Mouse (Mus musculus) gastrocnemius, adult 2 months (tissue): ENCODE results near the gene Nr2c2ap. TPM values are rescaled to one million over a fixed set of nuclear protein-coding genes. Genes with fewer than 3 reads are reported as not detected.
A peak's percentile ranks its signal among the peaks of the same experiment; 100 is the strongest.

Experiments
- DNase-seq: peaks from one replicate; pipeline ENCODE4 v3.0.0; 2022
- H3K27ac ChIP-seq: fragments of 200-600 bp; 2 replicates; pipeline ENCODE4 v1.8.1; 2022; ENCODE audit warnings: mild to moderate bottlenecking
- H3K4me3 ChIP-seq: fragments of 200-600 bp; 2 replicates; pipeline ENCODE4 v1.8.1; 2022; ENCODE audit warnings: mild to moderate bottlenecking, moderate library complexity
- CTCF ChIP-seq: fragments of 200-600 bp; IDR thresholded peaks from 2 replicates; pipeline ENCODE4 v1.8.1; 2022; ENCODE audit warnings: antibody characterized with exemption, mild to moderate bottlenecking, moderate library complexity
- intact Hi-C: fragments of 180-260 bp; cut with DNase I; formaldehyde crosslinking; loops from one replicate; pipeline ENCODE4 v1.15.1; 2025
- total RNA-seq, 2 experiments: library from RNA; stranded (reverse); gene quantifications; 2 replicates each; pipeline ENCODE4 v1.2.3; 2021

The Nr2c2ap gene
- total RNA-seq, 2 experiments from 2014 or later, result 4.3 to 6.5 TPM

- Histone ChIP-seq H3K27ac (peak overlapping the region; percentile 78), H3K4me3 (no peak overlapping the region)
- TF ChIP-seq CTCF, result no peak
- DNase-seq, result peak; percentile 60
- intact Hi-C loops, result no loop called here
Measured at GRCm38 (mm10) chr8:70129309-70129952, 1.7 kb upstream of the Nr2c2ap start.

- intact Hi-C loops, result no loop called here
- no peak for DNase-seq
- Histone ChIP-seq H3K4me3 (no peak overlapping the region), H3K27ac (peak overlapping the region; percentile 78)
- no peak for TF ChIP-seq CTCF
Measured at GRCm38 (mm10) chr8:70130066-70130465, 1.1 kb upstream of the Nr2c2ap start.

DNA sequence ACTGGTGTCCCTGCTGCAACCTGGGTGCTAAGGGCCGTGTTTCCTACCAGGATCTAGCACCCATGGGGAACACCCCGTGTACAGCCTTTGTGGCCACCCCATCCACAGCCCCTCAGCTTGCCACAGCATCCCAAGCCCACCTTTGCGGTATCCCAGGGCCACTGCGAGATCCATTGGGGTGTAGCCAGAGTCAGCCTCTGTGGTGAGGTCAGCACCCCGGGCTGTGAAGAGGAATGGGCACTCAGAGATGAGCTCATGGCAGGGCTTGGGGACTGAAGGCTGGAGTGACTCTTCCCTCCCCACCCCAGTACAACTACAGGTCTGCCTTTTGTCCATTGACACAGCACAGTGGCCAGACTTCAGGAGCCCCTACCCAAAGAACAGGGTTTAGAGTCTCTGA lies 3.0 kb downstream of the Nr2c2ap start:
- intact Hi-C loops, result no loop called here

GRCm38 (mm10) chr8:70134931-70135330 lies 3.8 kb downstream of the Nr2c2ap start:
- no peak overlapping the region for H3K27ac ChIP-seq
- DNase-seq, result no peak
- intact Hi-C loops, result no loop called here
- no peak for TF ChIP-seq CTCF
- no peak overlapping the region for H3K4me3 ChIP-seq

More for the DNA sequence above, 3.0 kb downstream of the Nr2c2ap start:
- no peak overlapping the region for H3K27ac ChIP-seq
- no peak for TF ChIP-seq CTCF
- no peak overlapping the region for H3K4me3 ChIP-seq
- DNase-seq, result no peak

DNA sequence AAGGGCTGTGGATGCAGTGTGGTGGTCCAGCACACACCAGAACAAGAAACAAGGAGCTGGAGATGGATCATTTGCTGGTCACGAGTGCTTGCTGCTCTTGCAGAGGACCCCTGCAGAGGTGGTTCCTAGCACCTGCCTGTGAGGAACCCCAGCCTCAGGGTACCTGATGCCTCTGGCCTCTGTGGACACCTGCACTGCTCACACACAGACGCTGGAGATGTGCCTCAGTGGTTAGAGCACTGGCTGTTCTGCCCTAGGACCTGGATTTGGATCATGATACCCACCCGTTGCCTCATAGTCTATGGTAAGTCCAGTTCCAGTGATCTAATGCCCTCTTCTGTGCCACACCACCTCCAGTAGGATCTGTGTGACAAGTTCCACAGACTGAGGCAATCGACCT lies 5.5 kb downstream of the Nr2c2ap start:
- TF ChIP-seq CTCF, result no peak
- intact Hi-C loops, result no loop called here

GRCm38 (mm10) chr8:70137890-70138289 lies 6.8 kb downstream of the Nr2c2ap start:
- no peak for TF ChIP-seq CTCF
- intact Hi-C loops, result loop anchor here (2.0 kb wide), 1 partner anchor 35 kb away; the partner anchor contains the start of gene Tmem161a
- Histone ChIP-seq H3K4me3 (peak overlapping the region; percentile 94), H3K27ac (peak overlapping the region; percentile 94)
- DNase-seq, result no peak

More for the DNA sequence above, 5.5 kb downstream of the Nr2c2ap start:
- Histone ChIP-seq H3K4me3 (no peak overlapping the region), H3K27ac (no peak overlapping the region)
- DNase-seq, result no peak

- peak within 1 kb of the TSS; percentile 94 for H3K4me3 ChIP-seq
- no peak for TF ChIP-seq CTCF
- intact Hi-C loops, result loop anchor here (2.0 kb wide), 1 partner anchor 34 kb away; the partner anchor contains the start of gene Tmem161a
- peak within 1 kb of the TSS; percentile 94 for H3K27ac ChIP-seq
- peak; percentile 100 for DNase-seq
Measured at GRCm38 (mm10) chr8:70139026-70139857, 8.1 kb downstream of the Nr2c2ap start, which contains the start of the genes Rfxank, Borcs8 and Mef2b. Gene Rfxank, minus strand, starts transcription at chr8:70139154. Gene Borcs8, plus strand, starts transcription at chr8:70139499. Gene Mef2b, plus strand, starts transcription at chr8:70139711.

GRCm38 (mm10) chr8:70139981-70140380 lies 8.8 kb downstream of the Nr2c2ap start:
- no peak for DNase-seq
- H3K4me3 ChIP-seq, result peak overlapping the region; percentile 94
- H3K27ac ChIP-seq, result peak overlapping the region; percentile 94
- TF ChIP-seq CTCF, result no peak
- intact Hi-C loops, result loop anchor here (2.0 kb wide), 1 partner anchor 33 kb away; the partner anchor contains the start of gene Tmem161a

DNA sequence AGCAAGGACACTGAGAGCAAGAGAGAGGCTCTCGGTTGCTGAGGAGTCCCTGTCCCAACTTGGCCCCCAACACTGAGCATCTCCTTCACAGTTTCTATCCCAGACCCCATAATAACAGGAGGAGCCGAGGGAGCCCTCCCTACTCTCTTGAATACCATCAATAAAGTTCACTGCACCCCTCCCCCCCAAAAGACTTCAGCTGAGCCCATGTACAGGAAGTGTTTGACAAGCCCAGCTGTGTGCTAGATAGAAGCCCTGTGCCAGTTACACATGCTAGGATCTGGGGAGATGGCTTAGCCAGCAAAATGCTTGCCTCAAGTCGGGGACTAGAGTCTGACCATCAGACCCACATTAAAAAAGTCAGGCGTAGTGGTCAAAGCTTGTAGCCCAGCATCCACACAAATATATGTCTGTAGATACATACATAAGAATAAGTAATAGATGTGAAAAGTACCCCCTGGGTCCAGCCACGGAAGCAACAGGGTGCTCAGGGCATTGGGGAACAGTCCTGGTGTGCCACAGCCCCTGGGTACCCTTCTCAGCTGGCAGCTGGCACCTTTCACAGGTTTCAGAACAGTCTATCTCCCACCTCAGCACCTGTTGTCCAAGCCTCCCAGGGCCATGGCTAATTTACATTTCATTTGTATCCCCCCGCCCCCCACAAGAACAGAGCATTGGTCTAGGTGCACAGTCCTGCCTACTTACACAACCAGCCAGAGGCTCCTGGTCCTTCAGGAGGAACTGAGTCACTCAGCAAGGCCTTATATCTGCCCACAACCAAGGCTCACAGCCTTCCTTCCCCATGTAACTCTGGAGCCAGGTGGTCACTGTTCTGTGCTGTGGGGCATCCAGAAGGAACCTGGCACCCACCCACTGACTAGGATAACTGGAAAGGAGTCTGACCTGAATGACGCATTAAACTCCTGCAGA lies 16.8 kb downstream of the Nr2c2ap start:
- Histone ChIP-seq H3K4me3 (no peak overlapping the region), H3K27ac (no peak overlapping the region)
- intact Hi-C loops, result no loop called here
- TF ChIP-seq CTCF, result no peak
- no peak for DNase-seq

- intact Hi-C loops, result no loop called here
Measured at GRCm38 (mm10) chr8:70150158-70150557, 19.0 kb downstream of the Nr2c2ap start.

DNA sequence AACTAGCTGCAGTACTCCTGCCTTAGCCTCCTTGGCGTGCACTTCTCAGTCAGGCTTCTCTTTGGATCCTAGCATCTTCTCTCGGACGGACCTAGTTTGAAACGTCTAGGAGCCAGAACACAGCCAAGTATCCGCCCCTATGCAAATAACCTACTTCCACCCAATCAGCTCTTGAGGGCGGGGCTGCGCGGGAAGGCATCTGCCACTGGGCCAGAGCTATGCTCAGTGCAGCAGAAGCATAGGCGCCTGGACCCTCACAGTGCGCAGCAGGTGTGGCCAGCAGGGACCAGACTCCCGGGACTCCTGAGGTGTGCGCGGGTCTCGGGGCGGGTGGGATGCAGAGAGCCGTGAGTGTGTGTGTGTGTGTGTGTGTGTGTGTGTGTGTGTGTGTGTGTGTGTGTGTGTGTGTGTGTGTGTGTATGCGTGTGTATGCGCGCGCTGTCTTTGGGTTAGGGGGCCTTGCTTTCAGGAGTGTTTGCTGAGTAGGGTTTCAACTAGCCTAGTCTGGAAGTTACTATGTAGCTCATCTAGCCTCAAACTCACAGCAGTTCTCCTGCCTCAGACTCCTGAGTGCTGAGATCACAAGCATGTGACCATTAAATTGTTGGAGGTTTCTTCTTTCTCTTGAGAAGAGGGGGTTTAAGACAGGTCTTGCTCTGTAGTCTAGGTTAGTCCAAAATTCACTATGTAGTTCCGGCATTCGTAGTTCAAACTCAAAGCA lies 21.6 kb downstream of the Nr2c2ap start:
- intact Hi-C loops, result no loop called here
- DNase-seq, result peak; percentile 71
- Histone ChIP-seq H3K27ac (no peak overlapping the region), H3K4me3 (no peak overlapping the region)
- no peak for TF ChIP-seq CTCF

More at GRCm38 (mm10) chr8:70150158-70150557, 19.0 kb downstream of the Nr2c2ap start:
- DNase-seq, result peak; percentile 67
- Histone ChIP-seq H3K4me3 (no peak overlapping the region), H3K27ac (peak overlapping the region; percentile 10; the same call in 1 of the 2 replicates)
- TF ChIP-seq CTCF, result no peak
